Mouse (Mus musculus) layer of hippocampus, postnatal 36 days (tissue): Measurements from ENCODE around the gene Prrg2. TPM values are rescaled to one million over a fixed set of nuclear protein-coding genes. Genes with fewer than 3 reads are reported as not detected.
"Not testable (repeated sequence)": the region's sequence is repeated elsewhere in the genome, so short reads cannot be mapped to it uniquely, and the experiment has no call there.

Experiments used
- DNase-seq, 2 experiments: peaks; one replicate each; pipeline ENCODE4 v3.0.0; 2022
- total RNA-seq, 2 experiments: library from RNA; stranded (reverse); gene quantifications; 2 replicates each; pipeline ENCODE4 v1.2.3; 2021

Gene Prrg2
- total RNA-seq, 2 experiments from 2014 or later: 5.5 to 6.1 TPM

- no peak for DNase-seq
Observed at GRCm38 (mm10) chr7:45030857-45031256, 31.6 kb downstream of the Prrg2 start.

GRCm38 (mm10) chr7:45029995-45030394 is 32.5 kb downstream of the Prrg2 start:
- DNase-seq: no peak

GRCm38 (mm10) chr7:45028351-45028750 is 34.1 kb downstream of the Prrg2 start:
- no peak for DNase-seq

GRCm38 (mm10) chr7:45027761-45028160 is 34.7 kb downstream of the Prrg2 start:
- no peak for DNase-seq

- DNase-seq: no peak
Observed at GRCm38 (mm10) chr7:45026256-45026655, 36.2 kb downstream of the Prrg2 start.

GRCm38 (mm10) chr7:45025601-45026220 is 36.8 kb downstream of the Prrg2 start:
- DNase-seq: no peak

GRCm38 (mm10) chr7:45024281-45025248 is 37.9 kb downstream of the Prrg2 start:
- DNase-seq: no peak

GRCm38 (mm10) chr7:45023711-45024110 is 38.8 kb downstream of the Prrg2 start:
- not testable (repeated sequence) for DNase-seq

GRCm38 (mm10) chr7:45020225-45020624 is 42.3 kb downstream of the Prrg2 start:
- no peak for DNase-seq

- DNase-seq: no peak
Observed at GRCm38 (mm10) chr7:45019031-45019571, 43.4 kb downstream of the Prrg2 start.

GRCm38 (mm10) chr7:45017242-45018061 is 45.0 kb downstream of the Prrg2 start, which contains the start of gene Rras:
Gene Rras (plus strand): TSS chr7:45017961.
- peak; percentile 80 to 82 for DNase-seq

GRCm38 (mm10) chr7:45016761-45017160 is 45.7 kb downstream of the Prrg2 start:
- no peak for DNase-seq

GRCm38 (mm10) chr7:45015957-45016612 is 46.4 kb downstream of the Prrg2 start, which contains the start of gene Scaf1:
Gene Scaf1 (minus strand): TSS chr7:45016363.
- peak; percentile 99 to 100 for DNase-seq

GRCm38 (mm10) chr7:45015344-45015956 is 47.0 kb downstream of the Prrg2 start:
- DNase-seq: no peak

- no peak for DNase-seq
Observed at GRCm38 (mm10) chr7:45014096-45014451, 48.4 kb downstream of the Prrg2 start.

GRCm38 (mm10) chr7:45013366-45014095 is 48.9 kb downstream of the Prrg2 start:
- no peak for DNase-seq

- DNase-seq: no peak
Observed at GRCm38 (mm10) chr7:45012824-45013223, 49.7 kb downstream of the Prrg2 start.

- DNase-seq: no peak
Observed at GRCm38 (mm10) chr7:45012011-45012410, 50.5 kb downstream of the Prrg2 start.

- DNase-seq: no peak
Observed at GRCm38 (mm10) chr7:45008411-45008810, 54.1 kb downstream of the Prrg2 start.

GRCm38 (mm10) chr7:45007846-45008245 is 54.6 kb downstream of the Prrg2 start:
- DNase-seq: no peak

GRCm38 (mm10) chr7:45007141-45007540 is 55.3 kb downstream of the Prrg2 start:
- DNase-seq: no peak
